Mouse (Mus musculus) kidney, adult 9 months (tissue): Measurements from ENCODE around the gene Matn1.

Experiments used
- DNase-seq: peaks from one replicate; pipeline ENCODE4 v3.0.0; 2022

The Matn1 gene

DNA sequence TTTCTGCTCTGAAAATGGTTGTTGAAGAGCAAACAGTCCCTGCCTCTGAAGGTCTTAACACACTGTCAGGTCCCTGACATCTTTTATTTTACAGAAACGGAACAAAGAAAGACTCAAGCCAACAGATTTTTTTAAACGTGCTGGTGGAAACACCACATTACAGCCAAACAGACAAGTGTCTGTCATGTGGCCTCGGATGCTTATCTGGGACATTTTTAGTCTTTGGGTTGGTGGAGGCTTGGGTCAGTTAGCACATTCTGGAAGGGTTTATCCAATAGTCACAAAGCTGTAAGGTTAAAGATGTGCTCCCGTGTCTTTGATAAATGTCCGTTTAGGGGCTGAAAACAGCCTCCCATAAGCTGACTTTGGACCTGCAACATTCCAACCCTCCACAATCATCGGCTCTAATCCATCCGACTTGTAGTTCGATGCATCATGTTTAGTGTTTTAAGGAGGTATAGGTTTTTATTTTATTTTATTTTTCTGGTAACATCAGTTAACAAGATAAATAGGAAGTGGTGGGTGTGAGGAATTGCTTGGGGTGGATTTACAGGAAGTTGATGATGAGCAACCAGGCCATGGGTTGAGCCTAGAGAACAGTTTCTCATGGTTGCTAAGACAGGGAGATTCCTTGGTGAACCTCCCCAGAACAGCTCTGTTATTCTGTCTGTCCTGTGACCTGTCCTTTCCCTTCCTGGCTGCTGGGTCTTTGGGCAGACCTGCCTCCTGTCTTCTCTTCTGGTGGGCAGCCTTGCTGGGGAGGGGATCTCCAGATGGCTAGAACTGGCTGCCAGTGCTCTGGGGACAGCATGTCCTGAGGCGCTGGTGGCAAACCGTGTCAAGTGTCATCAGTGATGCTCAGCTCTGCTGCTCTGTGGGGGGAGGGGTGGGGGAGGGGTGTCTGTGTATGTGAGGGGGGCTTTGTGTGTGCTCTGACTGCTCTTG lies 25.1 kb upstream of the Matn1 start:
- no peak for DNase-seq

DNA sequence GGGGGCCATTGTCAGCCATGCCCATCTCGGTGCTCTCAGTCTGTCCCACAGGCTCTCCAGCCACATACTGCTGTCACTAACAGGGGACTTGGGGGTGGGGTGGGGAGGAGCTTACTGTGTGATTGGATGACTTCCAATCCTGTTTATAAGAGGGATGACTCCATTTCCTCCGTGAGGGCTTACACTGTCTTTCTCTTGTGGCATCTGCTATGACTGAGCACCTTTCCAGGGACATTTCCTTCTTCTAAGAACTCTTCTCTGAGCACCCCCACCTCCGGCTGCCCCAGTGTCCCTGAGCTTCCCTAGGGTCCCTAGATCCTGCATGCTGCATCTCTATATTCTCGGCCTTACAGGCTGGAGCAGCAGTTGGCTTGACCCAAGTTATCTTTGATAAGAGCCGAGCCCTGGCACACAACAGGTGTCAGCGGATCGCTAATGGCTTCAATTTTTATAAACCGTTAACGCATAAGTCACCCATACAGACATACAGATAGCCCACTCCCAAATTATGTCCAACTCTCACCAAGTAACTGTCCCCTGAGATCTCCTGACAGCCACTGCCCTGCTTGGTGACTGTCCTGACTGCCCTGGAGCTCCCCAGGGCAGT lies 24.3 kb upstream of the Matn1 start:
- DNase-seq, result no peak

DNA sequence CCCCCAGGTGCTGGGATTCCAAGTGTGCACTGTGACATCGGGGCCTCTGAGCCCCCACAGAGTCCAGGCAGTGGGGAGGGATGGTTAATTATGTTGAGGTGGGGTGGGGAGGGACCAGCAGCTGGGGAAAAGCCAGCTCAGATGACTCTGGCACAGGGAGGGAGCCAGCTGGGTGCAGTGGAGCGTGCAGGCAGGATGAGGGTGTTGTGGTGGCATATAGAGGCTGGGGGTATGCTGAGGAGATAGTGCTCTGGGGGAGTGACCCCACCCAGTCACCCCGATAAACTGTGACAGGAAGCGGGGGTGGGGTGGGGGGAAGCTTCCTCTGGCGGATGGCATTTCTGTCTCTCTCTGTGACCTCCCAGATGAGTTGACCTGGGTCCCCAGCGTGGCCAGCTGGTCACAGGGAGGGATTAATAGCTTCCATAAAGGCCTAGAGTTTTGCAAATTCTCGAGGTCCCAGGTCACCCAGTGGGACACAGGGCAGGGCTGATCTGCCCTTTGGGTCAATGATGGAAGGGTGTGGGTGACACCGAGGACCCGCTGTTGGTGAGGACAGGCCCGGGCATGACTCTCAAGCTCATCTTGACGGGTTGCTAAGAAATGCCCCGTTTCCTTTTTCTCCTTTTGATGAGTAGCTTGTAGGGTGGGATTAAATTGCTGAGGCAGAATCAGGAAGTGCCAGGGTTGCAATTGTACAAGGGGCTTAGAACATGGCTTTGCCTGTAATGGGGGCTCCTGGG lies 23.1 kb upstream of the Matn1 start:
- no peak for DNase-seq

DNA sequence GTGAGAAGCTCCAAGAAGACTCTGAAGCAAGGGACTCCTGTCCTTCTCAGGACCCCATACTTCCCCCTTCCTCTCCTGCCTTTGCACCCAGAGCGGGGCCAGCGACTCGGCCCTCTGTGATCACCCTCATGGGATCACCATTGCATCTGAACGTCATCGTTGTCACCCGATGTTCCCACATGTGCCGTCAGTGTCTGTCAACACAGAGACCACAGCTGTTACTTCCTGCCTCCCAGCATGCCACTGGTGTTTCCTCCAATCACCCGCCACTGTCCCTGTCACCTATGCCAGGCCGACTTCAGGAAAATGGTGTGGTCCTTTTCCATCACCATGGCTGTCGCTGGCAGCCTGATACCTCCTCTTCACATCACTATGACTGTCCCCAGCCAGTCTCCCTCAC lies 22.2 kb upstream of the Matn1 start:
- no peak for DNase-seq

DNA sequence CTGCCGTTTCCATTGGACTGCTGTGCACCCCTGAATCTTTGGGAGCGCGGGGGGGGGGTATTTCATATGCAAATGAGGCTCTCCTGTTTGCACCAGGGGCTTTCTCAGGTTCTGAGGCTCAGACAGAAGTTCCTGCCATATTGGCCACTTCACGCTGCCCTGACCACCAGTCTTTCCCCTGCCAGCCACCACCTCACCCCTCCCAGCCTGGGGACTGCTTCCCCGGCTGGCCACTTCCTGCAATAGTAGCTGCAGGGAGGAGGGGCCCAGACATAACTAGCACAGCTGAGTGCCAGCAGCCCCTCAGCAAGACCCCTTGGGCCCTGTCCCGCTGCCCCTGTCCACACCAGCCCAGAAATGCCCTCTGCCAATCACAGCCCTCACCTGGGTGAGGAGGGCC lies 17.9 kb upstream of the Matn1 start:
- DNase-seq, result no peak

DNA sequence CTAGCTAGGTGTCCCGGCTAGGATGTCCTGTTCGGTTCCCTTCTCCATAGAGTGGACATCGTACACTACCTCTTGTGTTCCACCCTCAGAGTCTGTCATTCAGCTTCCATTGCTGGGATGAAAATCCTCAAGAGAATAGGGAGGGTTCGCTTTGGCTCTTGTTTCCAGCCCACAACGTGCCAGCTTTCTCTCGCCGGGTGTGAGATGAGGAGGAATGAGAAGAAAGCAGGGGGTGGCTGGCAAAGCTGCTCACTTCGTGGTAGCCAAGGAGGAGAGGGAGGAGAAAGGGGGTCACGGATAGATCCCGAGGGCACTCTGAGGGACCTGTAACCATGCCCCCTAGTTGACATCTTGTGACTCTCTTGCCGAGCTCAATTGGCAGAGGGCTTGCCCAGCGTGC lies 16.4 kb upstream of the Matn1 start:
- DNase-seq, result no peak

DNA sequence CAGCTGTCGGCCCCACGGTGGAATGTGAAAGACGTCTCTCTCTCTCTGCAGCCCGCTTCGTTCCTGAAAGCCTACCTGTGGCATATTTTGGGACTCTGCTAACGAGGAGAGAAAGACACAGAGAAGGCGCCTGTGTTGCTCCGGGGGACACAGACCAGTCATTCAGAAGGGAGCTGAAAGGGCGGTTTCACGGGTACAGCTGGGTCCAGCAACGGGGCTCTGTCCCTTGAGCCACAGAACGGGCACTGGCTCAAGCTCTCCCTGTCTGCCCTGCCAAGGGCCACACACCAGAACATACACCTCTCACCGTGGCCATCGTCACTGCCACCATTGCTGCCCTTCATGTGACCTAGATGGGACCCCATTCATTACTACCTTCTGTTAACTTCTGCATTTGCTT lies 1.5 kb upstream of the Matn1 start:
- DNase-seq, result no peak

DNA sequence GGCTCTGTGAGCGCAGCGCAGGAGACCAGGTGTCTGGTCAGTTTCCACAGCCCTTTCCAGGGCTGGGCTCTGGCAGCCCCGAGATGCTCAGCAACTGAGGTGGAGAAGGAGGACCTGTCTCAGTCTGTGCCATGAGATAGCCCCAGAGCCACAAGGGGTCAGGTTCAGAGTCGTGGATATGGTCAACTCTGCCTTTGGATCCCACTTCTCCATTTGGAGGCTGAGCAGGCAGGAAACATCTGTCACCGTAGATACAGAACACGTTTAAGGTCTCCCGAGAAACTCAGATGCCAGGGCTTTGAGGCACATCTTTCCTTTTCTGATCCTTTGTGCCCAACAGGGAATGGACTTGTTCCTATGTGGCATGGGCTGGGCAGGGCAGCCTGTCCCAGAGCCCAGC lies 594 bp downstream of the Matn1 start:
- DNase-seq, result no peak

DNA sequence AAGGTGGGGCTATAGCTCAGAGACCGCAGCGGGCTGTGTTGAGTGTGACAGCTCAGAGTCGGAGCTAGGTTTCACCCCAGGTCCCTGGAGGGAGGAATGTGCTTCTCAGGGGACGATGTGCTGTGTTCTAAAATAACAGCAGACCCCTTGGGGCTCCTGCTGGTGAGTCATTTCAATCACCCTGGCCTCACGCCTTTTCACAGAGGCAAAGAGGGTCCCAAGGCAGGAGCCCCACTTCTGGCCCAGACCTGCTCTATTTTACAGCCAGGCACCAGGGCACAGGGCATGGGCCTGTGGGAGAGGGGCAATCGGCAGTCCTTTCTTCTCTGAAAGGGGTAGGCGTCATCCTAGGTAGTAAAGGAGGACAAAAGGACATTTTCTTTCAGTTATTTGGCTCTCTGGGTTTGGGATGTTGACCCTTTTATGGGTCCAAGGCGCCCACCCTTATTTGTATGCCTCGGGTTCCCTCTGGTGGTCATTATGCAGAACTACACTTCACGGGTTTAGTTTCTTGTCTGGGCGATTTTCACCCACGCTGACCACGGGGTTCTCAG lies 3.0 kb downstream of the Matn1 start:
- peak; percentile 22 for DNase-seq

DNA sequence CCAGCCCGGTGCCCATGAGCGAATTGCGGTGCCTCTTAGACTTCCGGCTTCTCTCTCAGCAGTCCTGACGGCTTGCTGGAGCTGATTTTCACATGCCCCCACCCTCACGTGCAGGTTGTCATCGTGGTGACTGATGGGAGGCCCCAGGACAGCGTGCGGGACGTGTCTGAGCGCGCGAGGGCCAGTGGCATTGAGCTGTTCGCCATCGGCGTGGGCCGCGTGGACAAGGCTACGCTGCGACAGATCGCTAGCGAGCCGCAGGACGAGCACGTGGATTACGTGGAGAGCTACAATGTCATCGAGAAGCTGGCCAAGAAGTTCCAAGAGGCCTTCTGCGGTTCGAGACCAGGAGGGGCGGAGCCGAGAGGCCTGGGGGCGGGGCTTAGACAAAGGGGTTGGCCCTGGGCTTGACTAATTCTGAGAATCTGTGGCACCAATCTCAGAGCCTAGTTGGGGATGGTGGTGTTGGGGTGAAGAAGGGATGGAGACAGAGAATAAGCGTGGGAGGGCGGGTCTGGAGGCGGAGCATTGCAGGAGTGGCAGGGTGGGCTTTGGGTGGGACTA lies 5.7 kb downstream of the Matn1 start:
- DNase-seq, result no peak

DNA sequence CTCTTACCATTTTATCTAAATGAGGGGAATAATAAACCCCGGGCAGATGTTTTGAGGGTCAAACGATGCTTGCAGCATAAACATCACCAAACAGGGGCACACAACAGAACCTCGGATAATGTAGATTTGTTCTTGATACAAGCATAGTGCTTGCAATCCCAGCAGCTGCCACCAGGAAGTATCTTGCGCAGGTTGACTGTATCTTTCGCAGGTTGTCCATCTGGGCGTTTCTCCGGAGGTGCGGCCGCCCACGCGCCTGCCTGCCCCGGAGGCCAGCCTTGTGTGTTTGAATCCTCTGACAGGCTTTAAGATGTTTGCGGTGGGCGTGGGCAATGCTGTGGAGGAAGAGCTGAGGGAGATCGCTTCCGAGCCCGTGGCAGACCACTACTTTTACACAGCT lies 8.3 kb downstream of the Matn1 start:
- peak; percentile 17 for DNase-seq

DNA sequence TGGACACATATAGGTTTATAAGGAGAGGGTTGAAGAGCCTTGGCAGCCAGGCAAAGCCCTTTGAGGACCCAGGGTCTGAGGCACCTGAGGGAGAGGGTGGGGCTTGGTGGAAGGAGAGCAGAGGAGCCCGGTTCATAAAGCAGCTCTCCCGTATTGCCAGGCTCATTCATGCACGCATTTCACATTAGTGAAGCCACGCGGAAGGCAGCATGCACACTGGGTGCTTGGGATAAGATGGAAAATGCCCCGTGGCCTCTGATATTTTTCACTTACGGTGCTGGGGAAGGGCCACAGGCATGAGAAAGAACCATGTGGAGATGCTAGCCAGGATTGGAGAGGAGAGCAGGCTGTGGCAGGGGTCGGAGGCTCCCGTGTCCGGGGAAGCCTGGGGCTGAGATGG lies 13.0 kb downstream of the Matn1 start:
- no peak for DNase-seq

DNA sequence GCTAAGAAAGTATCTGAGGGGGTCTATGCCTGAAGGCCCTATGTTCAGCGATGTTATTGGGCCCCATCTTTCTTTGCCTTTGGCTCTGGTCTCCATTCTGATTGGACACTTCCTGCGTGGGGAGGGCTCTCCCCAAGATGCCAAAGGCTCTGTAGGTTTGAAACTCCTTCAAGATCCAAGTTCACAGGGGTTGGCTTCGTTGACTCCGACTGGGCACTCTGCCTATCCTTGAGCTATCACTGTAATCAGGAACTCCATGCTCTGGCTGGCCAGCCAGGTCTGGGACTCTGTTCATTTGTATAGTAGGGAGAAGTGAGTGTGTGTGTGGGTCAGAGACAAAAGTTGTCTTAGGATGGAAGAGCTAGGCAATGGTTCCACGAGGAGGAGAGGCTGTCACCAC lies 14.6 kb downstream of the Matn1 start:
- no peak for DNase-seq

DNA sequence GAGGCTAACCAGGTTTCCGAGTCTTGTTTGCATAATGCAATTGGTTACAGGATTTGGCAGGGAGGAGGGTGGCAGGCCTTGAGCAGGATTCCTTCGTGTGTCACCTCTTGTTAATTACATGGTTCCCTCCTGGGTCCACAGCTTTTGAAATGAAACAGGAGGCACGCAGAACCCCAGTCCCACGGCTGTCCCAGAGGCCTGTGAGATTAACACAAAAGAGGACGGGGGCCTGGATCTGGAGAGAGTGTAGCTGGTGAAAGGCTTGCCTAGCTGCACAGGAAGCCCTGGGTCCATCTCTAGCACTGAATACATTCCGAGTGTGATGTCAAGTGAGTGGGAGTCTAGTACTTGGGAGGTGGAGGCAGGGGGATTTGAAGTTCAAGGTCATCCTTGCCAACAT lies 15.5 kb downstream of the Matn1 start:
- DNase-seq, result no peak

DNA sequence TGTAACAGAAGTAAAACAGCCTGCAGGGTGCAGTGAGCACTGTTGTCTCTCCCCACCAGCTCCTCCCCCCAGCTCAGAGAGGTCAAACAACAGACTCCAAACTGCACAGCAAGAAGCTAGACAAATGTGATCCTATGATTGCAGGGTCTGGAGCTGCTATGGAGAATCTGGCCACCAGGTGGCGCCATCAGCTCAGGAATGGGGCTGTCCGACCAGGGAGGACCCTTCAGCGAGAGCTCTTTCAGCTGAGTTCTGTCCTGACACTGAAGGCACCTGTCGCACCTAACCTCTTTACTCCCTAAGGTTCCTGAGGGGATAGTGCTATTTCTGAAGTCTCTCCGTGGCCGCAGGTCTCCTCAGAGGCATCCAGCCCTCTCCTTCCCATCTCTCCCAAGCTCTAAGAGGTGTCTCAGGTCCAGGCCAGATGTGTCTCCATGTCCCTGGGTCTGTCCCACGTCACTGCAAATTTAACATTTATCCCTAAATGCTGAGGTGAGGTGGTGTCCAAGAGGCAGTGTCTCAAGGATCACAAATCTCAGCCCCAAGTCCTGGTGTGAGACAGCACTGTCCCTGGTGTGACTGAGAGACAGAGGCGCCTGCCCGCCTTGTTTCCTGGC lies 16.0 kb downstream of the Matn1 start:
- DNase-seq, result peak; percentile 74

DNA sequence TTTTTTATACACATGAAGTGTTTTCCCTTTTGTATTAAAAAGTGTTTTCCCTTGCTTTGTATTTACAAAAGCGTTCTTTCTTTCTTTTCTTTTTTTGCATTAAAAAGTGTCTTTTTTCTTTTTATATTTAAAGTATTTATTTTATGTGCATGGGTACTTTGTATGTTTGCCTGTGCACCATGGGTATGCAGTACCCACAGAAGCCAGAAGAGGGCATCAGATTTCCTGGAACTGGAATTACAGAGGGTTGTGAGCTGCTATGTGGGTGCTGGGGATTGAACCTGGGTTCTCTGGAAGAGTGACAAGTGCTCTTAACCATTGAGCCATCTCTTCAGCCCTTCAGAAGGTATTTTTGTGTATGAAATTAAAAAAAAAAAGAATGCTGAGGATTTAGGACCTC lies 27.1 kb downstream of the Matn1 start:
- no peak for DNase-seq

DNA sequence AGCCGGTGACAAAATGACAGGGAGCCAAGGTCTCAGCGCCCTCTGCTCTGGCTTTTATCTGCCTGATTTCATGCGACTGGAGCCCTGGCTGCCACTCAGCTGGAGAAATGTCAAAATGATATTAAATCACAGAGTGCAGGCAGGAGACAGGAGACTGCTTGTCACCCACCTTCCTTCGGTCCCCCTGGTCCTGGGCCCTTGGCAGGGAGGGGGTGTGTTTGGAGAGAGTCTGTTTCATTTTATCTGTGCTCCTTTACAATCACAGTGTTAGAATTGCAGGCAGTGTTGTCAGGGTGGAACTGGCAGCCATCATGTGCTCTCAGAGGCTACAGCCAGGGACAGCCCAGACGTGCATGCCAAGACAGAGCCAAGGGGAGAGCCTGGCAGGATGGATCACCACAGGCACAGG lies 28.2 kb downstream of the Matn1 start:
- no peak for DNase-seq

DNA sequence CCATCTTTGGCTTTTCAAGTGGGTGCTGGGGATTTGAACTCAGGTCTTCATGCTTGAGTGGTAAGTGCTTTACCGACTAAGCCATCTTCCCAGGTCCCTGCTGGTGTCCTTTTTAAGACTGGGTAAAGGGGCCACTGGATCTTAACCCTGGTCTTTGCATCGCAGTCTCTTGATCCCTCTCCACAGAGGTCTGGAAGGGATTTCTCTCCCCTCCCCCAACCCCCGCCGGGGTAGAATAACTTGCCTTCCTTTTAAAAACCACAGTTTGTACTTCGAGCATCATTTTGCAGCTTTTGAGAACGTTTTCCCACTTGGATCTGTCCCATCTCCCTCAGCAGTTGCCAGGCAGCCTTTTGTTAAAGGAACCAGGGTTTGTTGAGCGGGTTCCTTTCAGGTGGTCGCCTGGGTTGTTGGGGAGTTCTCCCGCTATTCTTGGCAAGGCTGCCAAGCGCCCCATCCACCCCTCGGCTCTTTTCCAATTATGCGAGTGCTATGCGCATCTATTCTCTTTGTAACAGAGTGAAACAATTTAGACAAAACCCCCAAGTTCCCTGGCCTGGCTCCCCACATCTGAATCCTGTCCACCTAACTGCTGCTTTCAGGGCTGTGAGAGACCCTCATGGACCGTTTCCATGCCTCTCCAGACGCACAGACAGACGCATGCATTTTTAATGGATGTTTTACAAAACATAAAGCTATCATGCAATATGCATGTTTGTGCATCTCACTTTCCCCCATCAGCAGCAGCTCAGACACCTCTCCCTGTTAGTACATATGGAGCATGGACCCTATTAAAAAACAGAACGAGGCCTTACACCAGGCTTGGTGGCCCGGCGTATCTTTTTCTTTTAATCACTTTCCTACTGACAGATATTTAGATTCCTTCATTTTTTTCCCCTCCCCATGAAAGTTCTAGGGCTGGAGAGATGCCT lies 29.4 kb downstream of the Matn1 start:
- DNase-seq, result no peak

DNA sequence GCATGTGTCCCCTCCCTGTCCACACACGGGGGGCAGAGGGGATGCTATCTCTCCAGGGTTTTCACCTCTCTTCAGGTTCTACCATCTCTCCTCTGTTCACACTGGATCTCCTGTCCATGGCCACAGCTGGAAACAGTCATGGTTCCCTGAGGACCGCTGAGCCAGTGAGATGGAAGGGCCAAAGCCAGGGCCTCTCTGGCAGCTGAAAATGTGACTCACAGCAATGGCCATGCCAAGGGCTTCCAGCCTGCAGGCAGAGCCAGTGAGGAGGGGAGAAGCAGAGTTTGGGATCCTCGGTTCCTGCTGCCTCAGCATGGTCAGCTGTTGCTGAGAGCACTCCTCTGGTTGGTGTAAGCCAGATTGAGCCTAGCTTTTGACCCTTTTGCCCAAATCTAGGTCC lies 34.8 kb downstream of the Matn1 start:
- no peak for DNase-seq

DNA sequence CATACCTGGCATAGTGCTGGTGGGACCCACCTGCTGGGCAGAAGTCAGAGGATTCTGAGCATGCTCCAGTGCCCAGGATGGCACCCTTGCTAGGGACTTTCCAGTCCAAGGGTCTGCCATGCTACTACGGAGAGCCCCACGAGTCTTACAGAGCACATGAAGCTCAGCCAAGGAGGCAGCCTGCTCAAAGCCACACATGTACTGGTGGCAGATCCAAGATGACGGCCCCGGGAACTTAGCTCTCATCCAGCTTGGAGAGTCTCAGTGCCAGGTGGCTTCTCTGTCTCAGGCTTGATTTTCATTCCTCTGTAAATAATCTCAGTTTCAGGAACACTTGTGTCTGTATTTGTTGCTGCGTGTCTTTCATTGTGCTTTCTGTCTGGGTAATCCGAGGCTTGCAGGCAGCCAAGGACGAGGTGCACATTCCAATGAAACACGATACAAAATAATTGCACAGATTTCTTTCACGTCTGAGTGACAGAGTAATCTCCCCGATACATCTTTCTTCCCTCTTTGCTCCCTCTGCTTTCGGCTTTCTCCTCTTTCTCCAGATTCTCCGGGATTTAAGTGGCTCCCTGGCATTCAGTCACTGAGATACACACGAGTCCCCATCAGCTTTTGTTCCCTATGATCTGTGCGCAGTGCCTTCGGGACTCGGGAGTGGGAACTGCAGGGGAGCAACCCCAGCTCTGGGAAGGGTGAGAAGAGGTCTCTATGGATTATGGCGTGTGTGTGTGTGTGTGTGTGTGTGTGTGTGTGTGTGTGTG lies 40.4 kb downstream of the Matn1 start:
- DNase-seq, result no peak

DNA sequence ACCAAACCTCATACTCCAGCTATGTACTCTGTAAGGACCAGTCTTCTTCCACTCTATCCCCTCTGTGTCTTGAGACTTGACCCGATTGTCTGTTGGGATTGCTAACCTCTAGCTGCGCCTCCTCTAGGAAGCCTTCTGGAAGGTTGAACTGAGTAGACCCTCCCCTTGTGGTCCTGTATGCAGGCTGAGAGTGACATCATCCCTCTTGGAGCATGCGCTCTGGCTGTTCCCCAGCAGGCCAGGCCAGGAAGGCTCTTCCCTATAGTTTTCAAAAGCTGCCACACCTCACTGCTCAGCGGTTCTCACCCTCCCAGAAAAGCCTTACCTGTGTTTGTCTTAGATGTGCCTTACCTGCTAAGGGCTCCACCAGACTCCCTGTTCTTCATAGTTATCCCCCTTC lies 42.9 kb downstream of the Matn1 start:
- DNase-seq, result no peak
